Mouse (Mus musculus) limb, embryonic 11.5 days (tissue): ENCODE results near the gene Gp1ba. TPM values are rescaled to one million over a fixed set of nuclear protein-coding genes. Genes with fewer than 3 reads are reported as not detected.

Source experiments
- ATAC-seq: fragments of 200-750 bp; cut with Nextera tagmentation; 2 replicates; pipeline ENCODE4 v1.8.0; 2017; ENCODE audit warnings: low read depth; ENCODE audit not compliant: insufficient number of reproducible peaks, low FRiP score, low TSS enrichment
- DNase-seq: peaks from one replicate; pipeline ENCODE4 v3.0.0-alpha.2; 2015; ENCODE audit warnings: low spot score
- H3K27ac ChIP-seq: fragments of 300-500 bp; sonication (generic); replicated peaks from 2 replicates; pipeline ENCODE4 v1.5.1; 2014; ENCODE audit warnings: low read depth, mild to moderate bottlenecking, low read length
- H3K27me3 ChIP-seq: fragments of 300-500 bp; sonication (generic); 2 replicates; pipeline ENCODE4 v1.6.1; 2014; ENCODE audit warnings: mild to moderate bottlenecking, low read length, mixed read lengths; ENCODE audit not compliant: control insufficient read depth, insufficient read depth
- H3K36me3 ChIP-seq: fragments of 300-500 bp; sonication (generic); 2 replicates; pipeline ENCODE4 v1.6.1; 2014; ENCODE audit warnings: mild to moderate bottlenecking, low read length, moderate library complexity, mixed read lengths; ENCODE audit not compliant: control insufficient read depth, insufficient read depth
- H3K4me1 ChIP-seq: fragments of 300-500 bp; sonication (generic); 2 replicates; pipeline ENCODE4 v1.6.1; 2014; ENCODE audit warnings: low read length, mixed read lengths; ENCODE audit not compliant: control insufficient read depth, insufficient read depth
- H3K4me2 ChIP-seq: fragments of 300-500 bp; sonication (generic); 2 replicates; pipeline ENCODE4 v1.6.1; 2014; ENCODE audit warnings: low read depth, mild to moderate bottlenecking, moderate library complexity; ENCODE audit not compliant: severe bottlenecking
- H3K4me3 ChIP-seq: fragments of 300-500 bp; sonication (generic); 2 replicates; pipeline ENCODE4 v1.5.1; 2014; ENCODE audit warnings: low read depth, low read length
- H3K9ac ChIP-seq: fragments of 300-500 bp; sonication (generic); 2 replicates; pipeline ENCODE4 v1.6.1; 2014; ENCODE audit warnings: mild to moderate bottlenecking, low read length
- H3K9me3 ChIP-seq: fragments of 300-500 bp; sonication (generic); 2 replicates; pipeline ENCODE4 v1.6.1; 2016; ENCODE audit warnings: low read length; ENCODE audit not compliant: control insufficient read depth
- WGBS: fragments of 180-500 bp; shearing (Covaris S2); extraction: QIAGEN DNeasy Blood & Tissue Kit; methylation state at CpG from one replicate; pipeline ENCODE4 v1.1.7; 2014; 5-methylcytosine and 5-hydroxymethylcytosine counted together
- polyA plus RNA-seq: library from polyadenylated mRNA; unstranded; fragments of >200 nt; fragmentation: Nextera tagmentation; extraction: Ambion mirVana; gene quantifications from 2 replicates; pipeline ENCODE4 v1.2.1, GENCODE M21; 2014

Gp1ba gene
- polyA plus RNA-seq, 1 experiment from 2014 or later: 1.2 TPM

DNA sequence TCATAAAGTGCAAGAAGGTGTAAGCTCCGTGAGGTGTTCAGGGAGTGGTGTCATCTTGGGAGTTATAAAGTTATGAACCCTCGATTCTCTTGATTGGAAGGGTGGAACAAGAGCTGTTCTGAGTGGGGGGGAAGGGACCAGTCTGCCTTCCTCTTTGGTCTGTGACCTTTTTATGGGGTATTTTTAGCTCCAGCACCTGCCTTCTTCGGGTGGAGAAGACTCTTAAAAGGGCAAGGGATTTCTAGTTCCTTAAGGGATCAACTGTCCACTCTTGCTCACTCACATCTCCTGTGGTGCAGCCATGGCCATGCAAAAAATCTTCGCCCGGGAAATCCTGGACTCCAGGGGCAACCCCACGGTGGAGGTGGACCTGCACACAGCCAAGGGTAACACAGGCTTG, 18.7 kb downstream of the Gp1ba start:
- H3K4me2 ChIP-seq: peak overlapping the region; percentile 96
- no peak overlapping the region for H3K9ac ChIP-seq
- H3K4me3 ChIP-seq: no peak overlapping the region
- no peak for DNase-seq
- H3K27me3 ChIP-seq: no peaks in the 10 kb centered on the region
- H3K36me3 ChIP-seq: peaks cover 5% of the 10 kb centered on the region; the same call in 1 of the 2 replicates
- no peak for ATAC-seq
- peak overlapping the region; percentile 97 for H3K27ac ChIP-seq
- no peaks in the 10 kb centered on the region for H3K9me3 ChIP-seq
- WGBS: 56% methylated on average over 6 of the region's 6 CpGs
- H3K4me1 ChIP-seq: peaks cover 25% of the 10 kb centered on the region

GRCm38 (mm10) chr11:70657991-70658390, 19.1 kb downstream of the Gp1ba start:
- Histone ChIP-seq H3K27ac (peak overlapping the region; percentile 97), H3K4me2 (peak overlapping the region; percentile 96; the same call in 1 of the 2 replicates), H3K4me3 (no peak overlapping the region), H3K9ac (no peak overlapping the region), H3K27me3 (no peaks in the 10 kb centered on the region), H3K36me3 (peaks cover 4% of the 10 kb centered on the region; the same call in 1 of the 2 replicates), H3K9me3 (no peaks in the 10 kb centered on the region), H3K4me1 (peaks cover 22% of the 10 kb centered on the region)
- DNase-seq: no peak
- WGBS: 61% methylated on average over 9 of the region's 9 CpGs
- no peak for ATAC-seq

GRCm38 (mm10) chr11:70658521-70658920, 19.6 kb downstream of the Gp1ba start:
- no peak for DNase-seq
- Histone ChIP-seq H3K4me2 (no peak overlapping the region), H3K4me3 (no peak overlapping the region), H3K36me3 (peaks cover 4% of the 10 kb centered on the region; the same call in 1 of the 2 replicates), H3K9me3 (no peaks in the 10 kb centered on the region), H3K9ac (no peak overlapping the region), H3K27ac (no peak overlapping the region), H3K4me1 (peaks cover 22% of the 10 kb centered on the region), H3K27me3 (no peaks in the 10 kb centered on the region)
- ATAC-seq: no peak
- 80% methylated on average over 5 of the region's 5 CpGs for whole genome bisulfite sequencing

GRCm38 (mm10) chr11:70658942-70659341, 20.0 kb downstream of the Gp1ba start:
- Histone ChIP-seq H3K36me3 (peaks cover 6% of the 10 kb centered on the region), H3K27ac (no peak overlapping the region), H3K4me1 (peaks cover 22% of the 10 kb centered on the region), H3K9ac (no peak overlapping the region), H3K27me3 (no peaks in the 10 kb centered on the region), H3K4me3 (no peak overlapping the region), H3K4me2 (no peak overlapping the region), H3K9me3 (no peaks in the 10 kb centered on the region)
- DNase-seq: no peak
- 73% methylated on average over 8 of the region's 8 CpGs for WGBS
- no peak for ATAC-seq

- peaks cover 22% of the 10 kb centered on the region for H3K4me1 ChIP-seq
- peaks cover 16% of the 10 kb centered on the region for H3K36me3 ChIP-seq
- WGBS: 83% methylated on average over 8 of the region's 8 CpGs
Measured at GRCm38 (mm10) chr11:70660571-70660970, 21.6 kb downstream of the Gp1ba start.

GRCm38 (mm10) chr11:70663101-70663500, 24.2 kb downstream of the Gp1ba start:
- Histone ChIP-seq H3K36me3 (peaks cover 19% of the 10 kb centered on the region), H3K4me3 (no peak overlapping the region), H3K9ac (no peak overlapping the region), H3K4me1 (peaks cover 10% of the 10 kb centered on the region; the same call in 1 of the 2 replicates), H3K9me3 (no peaks in the 10 kb centered on the region), H3K4me2 (no peak overlapping the region), H3K27ac (no peak overlapping the region), H3K27me3 (no peaks in the 10 kb centered on the region)
- no peak for DNase-seq
- WGBS: 94% methylated on average over 8 of the region's 8 CpGs
- no peak for ATAC-seq

More at GRCm38 (mm10) chr11:70660571-70660970, 21.6 kb downstream of the Gp1ba start:
- DNase-seq (no peak), ATAC-seq (no peak)
- no peak overlapping the region for H3K9ac ChIP-seq
- H3K27me3 ChIP-seq: no peaks in the 10 kb centered on the region
- H3K9me3 ChIP-seq: no peaks in the 10 kb centered on the region
- H3K4me3 ChIP-seq: no peak overlapping the region
- no peak overlapping the region for H3K27ac ChIP-seq
- no peak overlapping the region for H3K4me2 ChIP-seq

DNA sequence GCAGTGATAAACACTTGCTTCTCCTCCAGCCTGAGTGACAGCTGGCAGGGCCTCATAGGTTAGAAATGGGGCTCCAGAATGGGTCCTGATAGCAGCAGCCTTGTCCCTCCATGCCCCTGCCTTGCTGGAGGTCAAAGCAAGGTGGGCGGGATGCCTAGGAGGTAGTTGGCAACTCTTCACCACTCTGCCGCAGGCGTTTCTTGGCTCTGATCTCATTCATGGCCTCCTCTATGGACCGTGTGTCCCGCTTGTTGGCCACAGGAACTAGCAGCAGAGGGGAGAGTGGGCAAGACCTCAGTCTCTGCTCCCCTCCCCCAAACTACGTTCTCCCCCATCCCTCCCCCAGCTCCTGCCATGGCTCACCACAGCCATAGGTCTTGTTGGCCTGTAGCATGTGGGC, 25.0 kb downstream of the Gp1ba start:
- Histone ChIP-seq H3K27ac (no peak overlapping the region), H3K4me1 (peaks cover 9% of the 10 kb centered on the region; the same call in 1 of the 2 replicates), H3K4me3 (no peak overlapping the region), H3K9me3 (no peaks in the 10 kb centered on the region), H3K9ac (no peak overlapping the region), H3K4me2 (no peak overlapping the region), H3K36me3 (peaks cover 19% of the 10 kb centered on the region), H3K27me3 (no peaks in the 10 kb centered on the region)
- DNase-seq: no peak
- 90% methylated on average over 6 of the region's 6 CpGs for WGBS
- ATAC-seq: no peak

GRCm38 (mm10) chr11:70664741-70665140, 25.8 kb downstream of the Gp1ba start:
- H3K4me2 ChIP-seq: no peak overlapping the region
- H3K4me1 ChIP-seq: peaks cover 9% of the 10 kb centered on the region; the same call in 1 of the 2 replicates
- H3K27ac ChIP-seq: no peak overlapping the region
- no peaks in the 10 kb centered on the region for H3K9me3 ChIP-seq
- no peak for DNase-seq
- ATAC-seq: no peak
- H3K4me3 ChIP-seq: no peak overlapping the region
- H3K27me3 ChIP-seq: no peaks in the 10 kb centered on the region
- no peak overlapping the region for H3K9ac ChIP-seq
- H3K36me3 ChIP-seq: peaks cover 19% of the 10 kb centered on the region
- WGBS: 93% methylated on average over 9 of the region's 9 CpGs

DNA sequence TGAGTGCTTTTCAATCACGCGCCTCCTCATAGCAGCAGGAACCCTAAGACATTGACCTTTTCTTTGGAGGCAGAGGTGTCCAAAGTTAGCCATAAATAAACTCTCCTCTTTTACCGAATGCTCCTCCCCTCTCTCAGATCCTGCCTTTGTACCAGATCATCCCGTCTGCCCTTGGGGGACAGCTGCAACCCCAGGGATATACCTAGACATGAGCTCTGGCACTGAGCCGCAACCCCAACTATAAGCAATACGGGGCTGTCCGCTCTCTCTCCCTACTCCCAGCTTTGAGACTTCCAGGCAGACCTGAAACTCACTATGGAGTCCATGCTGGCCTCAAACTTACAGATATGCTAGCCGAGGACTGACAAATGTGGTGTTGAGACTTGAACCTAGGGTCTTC, 27.8 kb downstream of the Gp1ba start:
- H3K9ac ChIP-seq: no peak overlapping the region
- DNase-seq (no peak), ATAC-seq (no peak)
- no peaks in the 10 kb centered on the region for H3K27me3 ChIP-seq
- H3K4me1 ChIP-seq: peaks cover 15% of the 10 kb centered on the region
- H3K36me3 ChIP-seq: peaks cover 19% of the 10 kb centered on the region
- H3K4me3 ChIP-seq: no peak overlapping the region
- 94% methylated on average over 8 of the region's 8 CpGs for WGBS
- H3K27ac ChIP-seq: no peak overlapping the region
- H3K9me3 ChIP-seq: no peaks in the 10 kb centered on the region
- no peak overlapping the region for H3K4me2 ChIP-seq
